Mouse (Mus musculus): ENCODE results near the gene Ccdc134.
A peak's percentile ranks its signal among the peaks of the same experiment; 100 is the strongest.

Gene Ccdc134

GRCm38 (mm10) chr15:82148510-82148911 lies 20.8 kb downstream of the Ccdc134 start:
- DNase-seq (ENCODE audit: low spot score), result no peak

DNA sequence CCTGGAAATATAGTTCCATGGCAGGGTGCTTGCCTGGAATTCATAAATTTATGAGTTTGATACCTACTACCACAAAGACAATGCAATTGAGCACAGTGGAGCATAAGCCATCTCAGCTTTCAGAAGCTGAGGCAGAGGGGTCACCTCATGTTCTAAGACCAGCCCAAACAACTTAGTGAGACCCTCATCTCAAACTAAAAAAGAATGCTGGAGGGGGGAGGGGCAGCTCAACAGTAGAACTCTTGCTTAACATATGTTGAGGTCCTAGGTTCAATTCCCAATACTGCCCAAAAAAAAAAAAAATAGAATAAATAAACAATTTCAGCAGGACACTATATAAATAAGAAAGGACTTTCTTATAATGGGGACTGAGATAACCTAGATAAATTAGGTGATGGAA lies 22.3 kb downstream of the Ccdc134 start:
- no peak for DNase-seq (ENCODE audit: low spot score)

GRCm38 (mm10) chr15:82151176-82151575 lies 23.5 kb downstream of the Ccdc134 start:
- DNase-seq (ENCODE audit: low spot score), result no peak

DNA sequence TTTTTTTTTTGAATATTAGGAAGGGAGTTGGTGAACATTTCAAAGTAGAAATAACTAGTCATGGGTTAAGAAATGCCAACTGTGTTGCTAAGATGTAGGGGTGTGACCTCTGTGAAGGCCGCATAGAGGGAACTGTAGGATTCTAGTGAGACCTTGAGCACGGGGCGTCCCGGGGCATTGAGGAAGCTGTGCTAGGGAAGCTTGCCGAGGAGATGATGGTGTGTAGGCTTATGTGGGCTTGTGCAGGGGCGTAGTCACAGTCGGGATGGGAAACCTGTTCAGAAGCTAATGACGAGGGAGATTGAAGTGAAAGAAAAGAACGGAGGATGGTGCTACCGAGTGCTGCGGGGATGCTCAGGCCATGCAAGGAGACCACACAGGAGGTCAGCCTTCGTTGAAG lies 24.3 kb downstream of the Ccdc134 start:
- no peak for DNase-seq (ENCODE audit: low spot score)

GRCm38 (mm10) chr15:82152435-82152834 lies 24.7 kb downstream of the Ccdc134 start:
- DNase-seq (ENCODE audit: low spot score), result no peak

GRCm38 (mm10) chr15:82156298-82156697 lies 28.6 kb downstream of the Ccdc134 start:
- no peak for DNase-seq (ENCODE audit: low spot score)

DNA sequence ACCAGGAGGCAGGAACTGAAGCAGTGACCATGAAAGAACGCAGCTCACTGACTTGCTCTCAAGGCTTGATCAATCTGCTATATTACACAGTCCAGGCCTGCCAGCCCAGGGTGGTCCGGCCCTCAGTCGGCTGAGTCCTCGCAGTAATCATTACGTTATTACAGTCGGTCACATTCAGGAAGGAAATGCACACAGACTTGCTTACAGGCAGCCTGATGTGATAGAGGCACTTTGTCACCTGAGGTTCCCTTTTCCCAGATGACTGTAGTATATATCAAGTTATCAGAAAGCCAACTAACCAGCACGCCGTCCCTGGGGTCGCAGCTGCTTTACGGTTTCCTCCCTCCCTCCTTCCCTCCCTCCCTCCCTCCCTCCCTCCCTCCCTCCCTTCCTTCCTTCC lies 29.2 kb downstream of the Ccdc134 start:
- DNase-seq (ENCODE audit: low spot score), result no peak

DNA sequence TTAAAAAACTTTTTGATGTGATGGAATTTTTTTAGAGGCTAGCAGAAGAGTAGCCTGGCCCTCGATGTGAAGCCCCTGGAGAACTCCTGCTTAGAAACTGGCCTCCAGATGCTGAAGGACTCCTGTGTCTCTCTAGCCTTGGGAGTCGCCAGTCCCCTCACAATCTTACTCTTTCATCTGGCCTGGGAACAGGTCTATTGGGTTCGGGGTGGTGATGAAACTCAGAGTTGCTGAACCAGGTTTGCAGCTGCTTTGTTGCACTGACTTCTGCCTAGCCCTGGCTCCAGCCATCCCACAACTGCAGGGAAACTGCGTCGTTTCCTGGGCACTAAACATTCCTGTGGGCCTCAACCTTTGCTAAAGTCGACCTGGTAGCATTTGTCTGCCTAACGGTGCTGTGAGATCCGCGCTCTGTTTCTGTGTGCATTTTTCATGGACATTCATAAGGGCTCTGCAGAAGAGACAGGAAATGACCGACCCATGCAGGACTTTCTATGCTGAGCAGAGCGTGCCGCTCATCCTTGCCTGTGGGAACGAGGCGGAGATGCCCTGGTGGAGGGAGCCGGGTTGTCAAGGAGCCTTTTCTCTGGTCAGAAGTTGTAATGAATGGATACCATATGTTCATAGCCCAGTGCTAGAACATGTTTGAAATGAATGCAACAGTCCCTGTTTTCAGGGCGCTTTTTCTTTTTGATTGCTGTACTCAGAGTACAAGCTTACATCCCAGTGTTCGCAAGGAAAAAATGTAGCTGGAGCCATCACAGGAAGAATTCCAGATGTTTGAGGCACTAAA lies 30.7 kb downstream of the Ccdc134 start:
- no peak for DNase-seq (ENCODE audit: low spot score)

GRCm38 (mm10) chr15:82159471-82159870 lies 31.7 kb downstream of the Ccdc134 start:
- DNase-seq (ENCODE audit: low spot score), result no peak

DNA sequence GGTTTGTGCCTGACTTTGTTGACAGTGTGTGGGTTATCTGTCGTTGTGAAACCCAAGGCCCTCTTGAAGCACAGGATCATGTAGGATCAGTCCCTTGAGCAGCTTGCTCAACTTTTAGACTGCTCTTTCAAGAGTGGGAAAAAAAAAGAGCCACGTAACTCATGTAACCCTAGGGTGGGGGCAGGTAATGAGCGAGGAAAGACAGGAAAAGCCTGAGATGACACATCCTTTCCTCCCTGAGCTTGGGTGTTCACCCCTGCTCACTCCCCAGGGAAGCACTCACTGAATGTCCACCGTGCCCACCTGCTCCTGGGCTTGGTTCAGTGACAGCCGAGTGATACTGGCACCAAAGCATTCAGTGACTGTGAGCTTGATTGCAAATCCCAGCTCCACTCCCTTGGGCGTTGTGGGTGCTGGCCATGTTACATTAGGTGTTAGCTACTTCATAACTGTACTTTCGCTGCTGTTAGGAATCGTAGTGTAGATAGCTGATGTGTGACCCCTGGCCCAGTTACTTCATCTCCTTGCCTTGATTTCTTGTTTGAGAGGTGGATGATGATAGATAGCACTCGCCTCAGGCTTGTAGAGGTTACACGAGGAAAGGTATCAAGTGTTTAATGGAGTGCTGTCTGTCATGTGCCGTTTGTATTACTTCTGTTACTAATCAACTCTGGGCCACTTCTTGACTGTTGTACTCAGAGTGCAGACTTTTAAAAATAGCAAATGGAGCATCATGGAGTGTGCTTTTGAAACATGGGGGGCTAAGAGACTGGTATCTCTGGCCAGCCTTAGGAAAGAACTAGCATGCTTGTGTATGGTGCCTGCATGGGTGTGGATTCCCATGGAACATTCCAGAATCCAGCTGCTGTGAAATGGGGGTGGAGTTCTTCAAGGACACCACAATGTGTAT lies 33.3 kb downstream of the Ccdc134 start:
- DNase-seq (ENCODE audit: low spot score), result no peak

DNA sequence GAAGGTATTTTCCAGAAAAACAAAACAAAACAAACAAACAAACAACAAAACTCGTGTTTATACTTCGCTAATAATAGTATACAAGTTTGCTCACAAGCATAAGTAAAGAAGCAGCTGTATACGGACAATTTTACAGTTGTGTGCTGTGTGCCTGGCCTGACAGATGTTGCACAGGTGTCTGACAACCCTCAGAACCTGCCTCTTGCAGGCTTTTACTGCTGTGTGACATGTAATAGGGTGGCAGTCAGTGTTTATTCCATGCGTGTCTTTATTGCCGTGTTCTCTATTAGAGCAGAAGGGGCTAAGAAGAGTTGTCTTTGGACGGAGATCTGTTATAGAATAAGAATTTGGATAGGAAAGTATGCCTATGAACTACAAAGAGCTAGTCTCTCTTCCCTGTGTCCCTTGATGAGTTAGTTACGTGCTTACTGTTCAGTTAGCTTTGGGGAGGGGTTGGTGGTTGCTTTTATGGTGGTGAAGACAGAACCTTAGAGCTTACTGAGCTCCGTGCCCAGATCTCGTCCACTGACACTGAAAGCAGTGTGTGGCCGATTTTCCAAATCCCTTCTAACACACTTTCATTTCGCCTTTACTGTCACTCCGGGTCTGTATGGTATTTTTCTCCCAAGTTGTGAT lies 34.4 kb downstream of the Ccdc134 start:
- no peak for DNase-seq (ENCODE audit: low spot score)

- no peak for DNase-seq (ENCODE audit: low spot score)
These were observed 35.8 kb downstream of the Ccdc134 start for GRCm38 (mm10) chr15:82163356-82164060.

GRCm38 (mm10) chr15:82164061-82164399 lies 36.3 kb downstream of the Ccdc134 start:
- DNase-seq (ENCODE audit: low spot score), result no peak

DNA sequence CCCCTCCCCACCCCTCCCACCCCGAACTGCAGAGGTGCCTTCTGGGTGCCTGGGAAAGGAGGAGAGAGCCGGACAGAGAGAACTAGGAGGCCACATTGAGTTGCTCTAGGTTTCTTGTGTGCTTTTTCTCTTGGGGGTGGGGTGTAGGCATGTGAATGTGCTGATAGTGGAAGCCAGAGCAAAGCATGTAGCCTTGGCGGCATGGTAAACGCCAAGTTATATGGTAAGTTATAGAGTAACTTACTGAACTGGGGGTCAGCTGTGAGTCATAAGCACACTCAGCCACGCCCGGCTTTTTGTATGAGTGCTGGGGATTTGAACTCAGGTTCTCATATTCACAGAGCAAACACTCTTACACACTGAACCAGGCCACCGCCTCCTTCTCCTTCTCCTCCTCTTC lies 36.8 kb downstream of the Ccdc134 start:
- DNase-seq (ENCODE audit: low spot score), result no peak

GRCm38 (mm10) chr15:82165332-82166239 lies 37.9 kb downstream of the Ccdc134 start:
- DNase-seq (ENCODE audit: low spot score), result peak; percentile 73

GRCm38 (mm10) chr15:82166240-82167100 lies 38.7 kb downstream of the Ccdc134 start:
- no peak for DNase-seq (ENCODE audit: low spot score)

- DNase-seq (ENCODE audit: low spot score), result no peak
These were observed 39.8 kb downstream of the Ccdc134 start for GRCm38 (mm10) chr15:82167201-82168168.

GRCm38 (mm10) chr15:82169671-82170070 lies 41.9 kb downstream of the Ccdc134 start:
- no peak for DNase-seq (ENCODE audit: low spot score)

All from MN1 (cell line).